Mouse (Mus musculus): Measurements from ENCODE around the gene St3gal2.
A peak's percentile ranks its signal among the peaks of the same experiment; 100 is the strongest.
"Not testable (repeated sequence)": the region's sequence is repeated elsewhere in the genome, so short reads cannot be mapped to it uniquely, and the experiment has no call there.

St3gal2 gene

GRCm38 (mm10) chr8:110911576-110912570 is 7.8 kb upstream of the St3gal2 start:
- DNase-seq (ENCODE audit: low spot score in 2 of 2): no peak

- no peak for DNase-seq (ENCODE audit: low spot score in 2 of 2)
Observed at GRCm38 (mm10) chr8:110917415-110917814, 2.3 kb upstream of the St3gal2 start.

GRCm38 (mm10) chr8:110918027-110918426 is 1.7 kb upstream of the St3gal2 start:
- no peak for DNase-seq (ENCODE audit: low spot score in 2 of 2)

- DNase-seq (ENCODE audit: low spot score in 2 of 2): no peak
Observed at GRCm38 (mm10) chr8:110918460-110918859, 1.3 kb upstream of the St3gal2 start.

GRCm38 (mm10) chr8:110920032-110920772 is 480 bp downstream of the St3gal2 start:
- peak in 1 of 2 experiments; percentile 24 for DNase-seq (ENCODE audit: low spot score in 2 of 2)

GRCm38 (mm10) chr8:110920773-110921277 is 1.1 kb downstream of the St3gal2 start:
- no peak for DNase-seq (ENCODE audit: low spot score in 2 of 2)

GRCm38 (mm10) chr8:110921492-110922230 is 1.9 kb downstream of the St3gal2 start:
- DNase-seq (ENCODE audit: low spot score in 2 of 2): peak; percentile 31 to 48

GRCm38 (mm10) chr8:110925691-110926140 is 6.0 kb downstream of the St3gal2 start:
- DNase-seq (ENCODE audit: low spot score in 2 of 2): no peak

- no peak for DNase-seq (ENCODE audit: low spot score in 2 of 2)
Observed at GRCm38 (mm10) chr8:110926690-110927089, 7.0 kb downstream of the St3gal2 start.

GRCm38 (mm10) chr8:110928435-110928834 is 8.7 kb downstream of the St3gal2 start:
- no peak for DNase-seq (ENCODE audit: low spot score in 2 of 2)

GRCm38 (mm10) chr8:110929066-110929465 is 9.3 kb downstream of the St3gal2 start:
- DNase-seq (ENCODE audit: low spot score in 2 of 2): no peak

- DNase-seq (ENCODE audit: low spot score in 2 of 2): not testable (repeated sequence)
Observed at GRCm38 (mm10) chr8:110929672-110930071, 9.9 kb downstream of the St3gal2 start.

GRCm38 (mm10) chr8:110931176-110931939 is 11.6 kb downstream of the St3gal2 start:
- DNase-seq (ENCODE audit: low spot score in 2 of 2): no peak

GRCm38 (mm10) chr8:110932444-110932843 is 12.7 kb downstream of the St3gal2 start:
- DNase-seq (ENCODE audit: low spot score in 2 of 2): no peak

- DNase-seq (ENCODE audit: low spot score in 2 of 2): no peak
Observed at GRCm38 (mm10) chr8:110933272-110933671, 13.6 kb downstream of the St3gal2 start.

GRCm38 (mm10) chr8:110936217-110936616 is 16.5 kb downstream of the St3gal2 start:
- DNase-seq (ENCODE audit: low spot score in 2 of 2): no peak

- DNase-seq (ENCODE audit: low spot score in 2 of 2): no peak
Observed at GRCm38 (mm10) chr8:110938882-110939589, 19.3 kb downstream of the St3gal2 start.

GRCm38 (mm10) chr8:110940682-110941452 is 21.1 kb downstream of the St3gal2 start:
- DNase-seq (ENCODE audit: low spot score in 2 of 2): no peak

- DNase-seq (ENCODE audit: low spot score in 2 of 2): no peak
Observed at GRCm38 (mm10) chr8:110941453-110941948, 21.8 kb downstream of the St3gal2 start.
